Mouse (Mus musculus) liver, embryonic 11.5 days (tissue): ENCODE measurements around the gene Gm5678. TPM values are rescaled to one million over a fixed set of nuclear protein-coding genes. Genes with fewer than 3 reads are reported as not detected.
A peak's percentile ranks its signal among the peaks of the same experiment; 100 is the strongest.

Experiments
- ATAC-seq: fragments of 200-750 bp; cut with Nextera tagmentation; replicated peaks from 2 replicates; pipeline ENCODE4 v1.8.0; 2017; ENCODE audit warnings: moderate number of reproducible peaks, mild to moderate bottlenecking, moderate TSS enrichment, moderate library complexity; ENCODE audit not compliant: low FRiP score
- DNase-seq: peaks from one replicate; pipeline ENCODE4 v3.0.0-alpha.2; 2017; ENCODE audit warnings: low spot score
- H3K27ac ChIP-seq: fragments of 300-500 bp; sonication (generic); 2 replicates; pipeline ENCODE4 v1.5.1; 2014; ENCODE audit warnings: mild to moderate bottlenecking, low read depth, low read length, control low read depth
- H3K27me3 ChIP-seq: fragments of 300-500 bp; sonication (generic); replicated peaks from 2 replicates; pipeline ENCODE4 v1.6.1; 2014; ENCODE audit warnings: low read length, mixed read lengths; ENCODE audit not compliant: control insufficient read depth, insufficient read depth
- H3K36me3 ChIP-seq: fragments of 300-500 bp; sonication (generic); 2 replicates; pipeline ENCODE4 v1.6.1; 2014; ENCODE audit warnings: mild to moderate bottlenecking, low read length, moderate library complexity, mixed read lengths; ENCODE audit not compliant: control insufficient read depth, insufficient read depth
- H3K4me1 ChIP-seq: fragments of 300-500 bp; sonication (generic); replicated peaks from 2 replicates; pipeline ENCODE4 v1.6.1; 2014; ENCODE audit warnings: low read length, mixed read lengths; ENCODE audit not compliant: control insufficient read depth, insufficient read depth
- H3K4me2 ChIP-seq: fragments of 300-500 bp; sonication (generic); 2 replicates; pipeline ENCODE4 v1.6.1; 2014; ENCODE audit warnings: mild to moderate bottlenecking, control low read depth, moderate library complexity
- H3K4me3 ChIP-seq: fragments of 300-500 bp; sonication (generic); 2 replicates; pipeline ENCODE4 v1.5.1; 2014; ENCODE audit warnings: low read depth, low read length, control low read depth
- H3K9ac ChIP-seq: fragments of 300-500 bp; sonication (generic); 2 replicates; pipeline ENCODE4 v1.6.1; 2014; ENCODE audit warnings: low read depth, low read length, control low read depth
- H3K9me3 ChIP-seq: fragments of 300-500 bp; sonication (generic); 2 replicates; pipeline ENCODE4 v1.6.1; 2016; ENCODE audit warnings: low read length, inconsistent platforms, mixed read lengths; ENCODE audit not compliant: control insufficient read depth
- WGBS: fragments of 180-500 bp; shearing (Covaris S2); extraction: QIAGEN DNeasy Blood & Tissue Kit; methylation state at CpG from one replicate; pipeline ENCODE4 v1.1.7; 2014; 5-methylcytosine and 5-hydroxymethylcytosine counted together
- polyA plus RNA-seq: library from polyadenylated mRNA; unstranded; fragments of >200 nt; fragmentation: Nextera tagmentation; extraction: Ambion mirVana; gene quantifications from 2 replicates; pipeline ENCODE4 v1.2.1, GENCODE M21; 2014

Gene Gm5678
- polyA plus RNA-seq, 1 experiment from 2014 or later, result not detected

GRCm38 (mm10) chr16:93603439-93604212 lies 24.3 kb upstream of the Gm5678 start, which contains the start of gene Setd4:
TSS of gene Setd4 (minus strand) at chr16:93604063.
- Histone ChIP-seq H3K4me3 (peak within 1 kb of the TSS; percentile 69), H3K9me3 (no peaks in the 10 kb centered on the region), H3K4me1 (peaks cover 11% of the 10 kb centered on the region), H3K9ac (peak within 1 kb of the TSS; percentile 85), H3K27me3 (no peaks in the 10 kb centered on the region), H3K27ac (peak within 1 kb of the TSS; percentile 95), H3K4me2 (peak within 1 kb of the TSS; percentile 96), H3K36me3 (no peaks in the 10 kb centered on the region; the same call in 1 of the 2 replicates)
- DNase-seq (peak; percentile 88), ATAC-seq (peak; percentile 86)
- 1% methylated on average over 55 of the region's 55 CpGs for WGBS

- Histone ChIP-seq H3K4me3 (peak overlapping the region; percentile 69), H3K9ac (peak overlapping the region; percentile 85), H3K27me3 (no peaks in the 10 kb centered on the region), H3K4me1 (peaks cover 8% of the 10 kb centered on the region), H3K27ac (peak overlapping the region; percentile 95), H3K36me3 (no peaks in the 10 kb centered on the region; the same call in 1 of the 2 replicates), H3K9me3 (no peaks in the 10 kb centered on the region), H3K4me2 (peak overlapping the region; percentile 96)
- 8% methylated on average over 16 of the region's 16 CpGs for WGBS
- ATAC-seq, result no peak
- no peak for DNase-seq
These were observed 23.4 kb upstream of the Gm5678 start for GRCm38 (mm10) chr16:93604481-93604969.

GRCm38 (mm10) chr16:93605553-93605952 lies 22.3 kb upstream of the Gm5678 start, which contains the start of gene Cbr1:
TSS of gene Cbr1 (plus strand) at chr16:93605853.
- Histone ChIP-seq H3K9me3 (no peaks in the 10 kb centered on the region), H3K4me1 (peaks cover 7% of the 10 kb centered on the region), H3K27me3 (no peaks in the 10 kb centered on the region), H3K27ac (no peak within 1 kb of the TSS), H3K9ac (no peak within 1 kb of the TSS), H3K4me2 (peak within 1 kb of the TSS; percentile 96), H3K36me3 (no peaks in the 10 kb centered on the region), H3K4me3 (peak within 1 kb of the TSS; percentile 69)
- DNase-seq, result no peak
- WGBS, result 70% methylated on average over 4 of the region's 4 CpGs
- no peak for ATAC-seq

DNA sequence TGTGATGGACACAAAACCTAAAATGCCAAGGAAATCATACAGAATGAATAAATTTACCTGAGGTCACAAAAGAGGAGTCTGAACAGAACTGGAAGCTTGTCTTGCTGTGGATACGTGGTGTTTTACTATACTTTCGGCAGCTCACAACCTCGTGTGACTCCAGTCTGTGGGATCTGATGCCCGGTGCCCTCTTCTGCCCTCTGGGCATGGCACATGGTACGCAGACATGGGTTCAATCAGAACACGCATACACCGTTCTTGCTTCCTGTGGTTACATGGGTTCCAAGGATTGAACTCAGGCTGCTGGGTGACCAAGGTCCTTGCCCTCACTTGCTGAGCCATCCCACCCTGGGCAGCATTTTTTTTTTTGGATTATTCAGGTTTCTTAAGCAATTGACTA lies 21.8 kb upstream of the Gm5678 start:
- peaks cover 7% of the 10 kb centered on the region for H3K4me1 ChIP-seq
- H3K9me3 ChIP-seq, result no peaks in the 10 kb centered on the region
- no peak overlapping the region for H3K4me3 ChIP-seq
- no peak overlapping the region for H3K4me2 ChIP-seq
- no peak overlapping the region for H3K27ac ChIP-seq
- DNase-seq (no peak), ATAC-seq (no peak)
- H3K27me3 ChIP-seq, result no peaks in the 10 kb centered on the region
- H3K9ac ChIP-seq, result no peak overlapping the region
- peaks cover 1% of the 10 kb centered on the region; the same call in 1 of the 2 replicates for H3K36me3 ChIP-seq
- 84% methylated on average over 7 of the region's 7 CpGs for WGBS

DNA sequence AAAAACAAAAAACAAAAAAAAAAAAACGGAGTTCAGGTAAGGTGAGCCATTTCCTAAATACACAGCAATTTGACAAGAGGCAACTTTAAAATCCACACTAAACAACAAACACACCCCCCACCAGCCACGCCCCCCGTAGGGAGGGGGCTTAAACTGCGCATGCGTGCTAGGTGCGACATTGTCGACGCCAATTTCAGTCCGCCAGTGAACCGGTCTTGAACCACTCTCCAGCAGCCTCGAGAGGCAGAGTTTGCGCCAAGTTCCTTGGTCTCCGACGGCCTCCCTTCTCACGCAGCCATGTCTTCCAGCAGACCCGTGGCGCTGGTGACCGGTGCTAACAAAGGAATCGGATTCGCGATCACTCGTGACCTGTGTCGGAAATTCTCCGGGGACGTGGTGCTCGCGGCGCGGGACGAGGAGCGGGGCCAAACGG lies 20.2 kb upstream of the Gm5678 start:
- peak; percentile 85 for DNase-seq
- 0 out of 2 replicates have a peak, but pooled peaks have one; percentile 42 for ATAC-seq
- H3K27ac ChIP-seq, result no peak overlapping the region
- H3K4me3 ChIP-seq, result peak overlapping the region; percentile 61
- H3K9me3 ChIP-seq, result no peaks in the 10 kb centered on the region
- WGBS, result under 1% methylated on average over 32 of the region's 32 CpGs
- peak overlapping the region; percentile 78 for H3K9ac ChIP-seq
- no peaks in the 10 kb centered on the region for H3K27me3 ChIP-seq
- peaks cover 2% of the 10 kb centered on the region; the same call in 1 of the 2 replicates for H3K36me3 ChIP-seq
- H3K4me1 ChIP-seq, result peaks cover 7% of the 10 kb centered on the region
- peak overlapping the region; percentile 97 for H3K4me2 ChIP-seq

- peak overlapping the region; percentile 97 for H3K4me2 ChIP-seq
- H3K4me1 ChIP-seq, result peaks cover 7% of the 10 kb centered on the region
- DNase-seq, result no peak
- ATAC-seq, result no peak
- peak overlapping the region; percentile 61; the same call in 1 of the 2 replicates for H3K4me3 ChIP-seq
- peaks cover 2% of the 10 kb centered on the region; the same call in 1 of the 2 replicates for H3K36me3 ChIP-seq
- 61% methylated on average over 7 of the region's 8 CpGs for WGBS
- no peak overlapping the region for H3K9ac ChIP-seq
- no peak overlapping the region for H3K27ac ChIP-seq
- H3K27me3 ChIP-seq, result no peaks in the 10 kb centered on the region
- no peaks in the 10 kb centered on the region for H3K9me3 ChIP-seq
These were observed 19.2 kb upstream of the Gm5678 start for GRCm38 (mm10) chr16:93608731-93609130.

DNA sequence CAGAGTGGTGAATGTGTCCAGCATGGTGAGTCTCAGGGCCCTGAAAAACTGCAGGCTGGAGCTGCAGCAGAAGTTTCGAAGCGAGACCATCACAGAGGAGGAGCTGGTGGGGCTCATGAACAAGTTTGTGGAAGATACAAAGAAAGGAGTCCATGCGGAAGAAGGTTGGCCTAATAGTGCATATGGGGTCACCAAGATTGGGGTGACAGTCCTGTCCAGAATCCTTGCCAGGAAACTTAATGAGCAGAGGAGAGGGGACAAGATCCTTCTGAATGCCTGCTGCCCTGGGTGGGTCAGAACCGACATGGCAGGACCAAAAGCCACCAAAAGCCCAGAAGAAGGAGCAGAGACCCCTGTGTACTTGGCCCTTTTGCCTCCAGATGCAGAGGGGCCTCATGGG lies 18.1 kb upstream of the Gm5678 start:
- WGBS, result 91% methylated on average over 4 of the region's 4 CpGs
- Histone ChIP-seq H3K4me1 (peaks cover 7% of the 10 kb centered on the region), H3K9ac (no peak overlapping the region), H3K27me3 (no peaks in the 10 kb centered on the region), H3K9me3 (no peaks in the 10 kb centered on the region), H3K4me2 (no peak overlapping the region), H3K4me3 (no peak overlapping the region), H3K36me3 (peaks cover 2% of the 10 kb centered on the region; the same call in 1 of the 2 replicates), H3K27ac (no peak overlapping the region)
- no peak for DNase-seq
- ATAC-seq, result no peak

- no peak overlapping the region for H3K9ac ChIP-seq
- no peak overlapping the region for H3K4me2 ChIP-seq
- ATAC-seq (no peak), DNase-seq (no peak)
- 89% methylated on average over 4 of the region's 4 CpGs for WGBS
- H3K36me3 ChIP-seq, result peaks cover 2% of the 10 kb centered on the region; the same call in 1 of the 2 replicates
- no peaks in the 10 kb centered on the region for H3K9me3 ChIP-seq
- H3K27me3 ChIP-seq, result no peaks in the 10 kb centered on the region
- no peak overlapping the region for H3K4me3 ChIP-seq
- H3K27ac ChIP-seq, result no peak overlapping the region
- peaks cover 7% of the 10 kb centered on the region for H3K4me1 ChIP-seq
These were observed 16.9 kb upstream of the Gm5678 start for GRCm38 (mm10) chr16:93610961-93611360.
